Mouse (Mus musculus) embryonic facial prominence, embryonic 11.5 days (tissue): ENCODE data around the gene Coil. TPM values are rescaled to one million over a fixed set of nuclear protein-coding genes. Genes with fewer than 3 reads are reported as not detected.
"Not testable (repeated sequence)": the region's sequence is repeated elsewhere in the genome, so short reads cannot be mapped to it uniquely, and the experiment has no call there.

Experiments
- ATAC-seq: fragments of 200-750 bp; cut with Nextera tagmentation; replicated peaks from 2 replicates; pipeline ENCODE4 v1.8.0; 2017; ENCODE audit warnings: low read depth; ENCODE audit not compliant: insufficient number of reproducible peaks, low FRiP score, low TSS enrichment
- DNase-seq: peaks from one replicate; pipeline ENCODE4 v3.0.0-alpha.2; 2015; ENCODE audit warnings: low spot score
- H3K27ac ChIP-seq: fragments of 300-500 bp; sonication (generic); replicated peaks from 2 replicates; pipeline ENCODE4 v1.5.1; 2014; ENCODE audit warnings: mild to moderate bottlenecking, low read depth, low read length, control low read depth
- H3K27me3 ChIP-seq: fragments of 300-500 bp; sonication (generic); 2 replicates; pipeline ENCODE4 v1.6.1; 2014; ENCODE audit warnings: mild to moderate bottlenecking, low read length, moderate library complexity, mixed read lengths; ENCODE audit not compliant: control insufficient read depth, insufficient read depth
- H3K36me3 ChIP-seq: fragments of 300-500 bp; sonication (generic); replicated peaks from 2 replicates; pipeline ENCODE4 v1.6.1; 2014; ENCODE audit warnings: low read depth, mild to moderate bottlenecking, low read length, moderate library complexity, mixed read lengths; ENCODE audit not compliant: control insufficient read depth, insufficient read depth
- H3K4me1 ChIP-seq: fragments of 300-500 bp; sonication (generic); 2 replicates; pipeline ENCODE4 v1.6.1; 2014; ENCODE audit warnings: low read length, mixed read lengths; ENCODE audit not compliant: control insufficient read depth, insufficient read depth
- H3K4me2 ChIP-seq: fragments of 300-500 bp; sonication (generic); 2 replicates; pipeline ENCODE4 v1.6.1; 2014; ENCODE audit warnings: low read depth, mild to moderate bottlenecking, control low read depth, low read length, moderate library complexity
- H3K4me3 ChIP-seq: fragments of 300-500 bp; sonication (generic); 2 replicates; pipeline ENCODE4 v1.5.1; 2014; ENCODE audit warnings: low read depth, low read length, control low read depth
- H3K9ac ChIP-seq: fragments of 300-500 bp; sonication (generic); replicated peaks from 2 replicates; pipeline ENCODE4 v1.6.1; 2014; ENCODE audit warnings: mild to moderate bottlenecking, control low read depth, low read length
- H3K9me3 ChIP-seq: fragments of 300-500 bp; sonication (generic); replicated peaks from 2 replicates; pipeline ENCODE4 v1.6.1; 2016; ENCODE audit warnings: mild to moderate bottlenecking, low read length, inconsistent platforms, mixed read lengths; ENCODE audit not compliant: control insufficient read depth
- WGBS: fragments of 180-500 bp; shearing (Covaris S2); extraction: QIAGEN DNeasy Blood & Tissue Kit; methylation state at CpG from one replicate; pipeline ENCODE4 v1.1.7; 2014; 5-methylcytosine and 5-hydroxymethylcytosine counted together
- polyA plus RNA-seq: library from polyadenylated mRNA; unstranded; fragments of >200 nt; fragmentation: Nextera tagmentation; extraction: Ambion mirVana; gene quantifications from 2 replicates; pipeline ENCODE4 v1.2.1, GENCODE M21; 2014

Coil gene
- polyA plus RNA-seq, 1 experiment from 2014 or later = 22.2 TPM

DNA sequence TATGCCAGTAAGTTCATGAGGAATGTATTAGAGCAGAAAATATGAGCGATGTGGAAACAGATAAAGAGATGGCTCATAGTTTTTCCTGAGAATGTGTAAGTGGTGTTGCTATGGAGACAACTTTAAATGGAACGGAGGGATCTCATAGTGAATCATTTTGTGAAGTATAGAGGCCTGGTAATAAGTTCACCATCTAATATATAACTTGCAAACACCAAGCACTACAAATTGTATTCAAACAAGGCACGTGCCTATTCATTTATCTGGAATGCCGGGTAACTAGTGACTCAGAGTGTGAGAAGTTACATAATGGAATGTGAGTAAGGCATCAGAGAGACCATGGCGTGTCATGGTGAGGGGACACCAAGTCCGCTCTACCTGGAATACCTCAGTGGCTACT is 68.4 kb downstream of the Coil start:
- ATAC-seq = no peak
- H3K36me3 ChIP-seq = 0 out of 2 replicates have a peak, but pooled peaks cover 5% of the 10 kb centered on the region
- no peak overlapping the region for H3K27ac ChIP-seq

DNA sequence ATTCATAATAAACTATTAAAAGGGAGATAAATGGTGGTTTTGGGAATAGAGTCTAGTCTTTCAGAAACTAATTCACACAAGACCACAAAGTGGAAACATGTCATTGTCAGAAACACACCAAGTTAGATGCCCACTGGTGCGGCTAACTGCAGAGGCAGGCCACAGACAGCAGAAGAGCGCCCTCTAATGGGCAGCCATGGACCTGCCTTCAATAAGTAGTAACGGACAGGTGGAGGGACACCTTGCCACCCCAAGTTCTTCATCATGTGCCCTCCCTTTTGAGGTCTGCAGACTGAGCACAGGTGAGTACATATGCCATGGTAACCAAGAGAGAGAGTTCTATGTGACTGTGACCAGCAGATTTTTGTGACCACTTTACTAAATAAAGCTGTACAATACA is 69.3 kb downstream of the Coil start:
- Histone ChIP-seq H3K27ac (no peak overlapping the region), H3K4me3 (no peak overlapping the region), H3K4me1 (no peaks in the 10 kb centered on the region), H3K27me3 (no peaks in the 10 kb centered on the region), H3K4me2 (no peak overlapping the region), H3K9ac (no peak overlapping the region), H3K36me3 (0 out of 2 replicates have a peak, but pooled peaks cover 5% of the 10 kb centered on the region), H3K9me3 (no peaks in the 10 kb centered on the region)
- DNase-seq (peak; percentile 43), ATAC-seq (no peak)
- 34% methylated on average over 3 of the region's 3 CpGs for WGBS

More for the DNA sequence above, 68.4 kb downstream of the Coil start:
- H3K4me2 ChIP-seq = no peak overlapping the region
- H3K4me3 ChIP-seq = no peak overlapping the region
- H3K9me3 ChIP-seq = no peaks in the 10 kb centered on the region
- no peak overlapping the region for H3K9ac ChIP-seq
- H3K4me1 ChIP-seq = no peaks in the 10 kb centered on the region
- H3K27me3 ChIP-seq = no peaks in the 10 kb centered on the region
- 92% methylated on average over 6 of the region's 6 CpGs for WGBS
- DNase-seq = no peak

DNA sequence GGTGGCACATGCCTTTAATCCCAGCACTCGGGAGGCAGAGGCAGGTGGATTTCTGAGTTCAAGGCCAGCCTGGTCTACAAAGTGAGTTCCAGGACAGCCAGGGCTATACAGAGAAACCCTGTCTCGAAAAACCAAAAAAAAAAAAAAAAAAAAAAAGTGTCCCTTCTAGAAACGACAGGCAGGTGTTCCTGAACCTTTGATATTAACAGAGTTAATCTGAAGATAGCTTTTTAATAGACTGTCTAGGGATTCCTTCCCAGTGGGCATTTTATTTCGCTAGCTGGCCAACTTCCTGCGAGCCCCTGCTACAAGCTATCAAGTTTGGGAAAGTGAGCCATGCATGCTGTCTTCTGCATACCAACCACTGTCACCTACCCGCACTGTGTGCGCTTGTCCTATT is 71.0 kb downstream of the Coil start:
- DNase-seq, H3K27me3 ChIP-seq, H3K36me3 ChIP-seq, H3K4me3 ChIP-seq, H3K9me3 ChIP-seq, ATAC-seq, H3K27ac ChIP-seq, H3K4me2 ChIP-seq, H3K9ac ChIP-seq, H3K4me1 ChIP-seq: not testable (repeated sequence)
- 91% methylated on average over 6 of the region's 7 CpGs for WGBS

Other genes starting within 250 kb of the Coil start
- 9.6 and 12.3 TPM in 2 replicates for gene Akap1, start 105.7 kb upstream of the Coil start, polyA plus RNA-seq
- gene Scpep1, start 14.8 kb upstream of the Coil start, polyA plus RNA-seq = 81.7 and 84.3 TPM in 2 replicates
- not detected in 2 replicates for gene Elobl, start 3.3 kb upstream of the Coil start, polyA plus RNA-seq
- 2.6 and 2.9 TPM in 2 replicates for gene Trim25, start 29.1 kb downstream of the Coil start, polyA plus RNA-seq
- 3.3 and 3.7 TPM in 2 replicates for gene Dgke, start 96.6 kb downstream of the Coil start, polyA plus RNA-seq
- gene Gm525, start 103.6 kb downstream of the Coil start, polyA plus RNA-seq = not detected in 2 replicates